In the genomic region with DNA sequence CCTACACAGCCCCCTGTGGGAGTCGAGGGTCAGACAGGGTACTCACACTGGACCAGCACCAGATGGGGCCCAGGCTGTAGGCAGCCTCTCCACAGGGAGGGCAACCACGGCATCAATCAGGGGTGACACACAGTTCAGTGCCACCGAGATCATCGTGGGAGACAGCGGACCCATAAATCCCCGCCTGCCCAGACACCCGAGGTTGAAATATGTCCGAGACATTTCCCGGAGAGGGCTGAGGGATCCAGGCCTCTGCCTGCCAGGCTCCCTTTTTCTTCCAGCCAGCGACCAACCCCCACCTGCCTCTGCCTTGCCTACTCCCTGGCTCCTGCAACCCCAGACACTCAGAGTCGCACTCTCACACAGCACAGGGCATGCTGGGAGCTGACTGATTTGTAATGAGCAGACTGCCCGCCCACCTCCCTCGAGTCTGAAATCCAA, we compare ENCODE assay signal across 9 mouse cellular contexts. TPM values are rescaled to one million over a fixed set of nuclear protein-coding genes. Genes with fewer than 3 reads are reported as not detected.
DNase-seq lines count a peak whose midpoint lies in the region; ATAC-seq and TF ChIP-seq lines count a peak whose summit lies in the region.
"Had no signal": no experiment of that assay in that cellular context is flagged by ENCODE, and none has a peak within 500 bp of the region (broad histone marks: within the 10 kb centered on the region; RNA-seq: fewer than 3 reads in every experiment).

No protein-coding gene starts in this region.

- TF ChIP-seq CTCF in layer of hippocampus, adult 2 months (conservative IDR thresholded peaks at IDR 0.05), result no peak

- H3K4me2 ChIP-seq in midbrain, embryonic 14.5 days (ENCODE audit: low read length), result no peak overlapping the region

- DNase-seq in layer of hippocampus, adult 2 months (ENCODE audit: low spot score in 2 of 2), result no peak
- no peak for DNase-seq in layer of hippocampus, postnatal 36 days
- peak; percentile 35 for DNase-seq in adrenal gland, postnatal 25 days
- peak; percentile 36 for DNase-seq in fibroblast of lung, adult 2 months (ENCODE audit: low read depth)
- DNase-seq in midbrain, embryonic 14.5 days, result peak; percentile 35
- no peak for DNase-seq in right cerebral cortex, postnatal 14 days
- no peak for DNase-seq in heart, adult 11 months
- DNase-seq in cerebellum, adult 8-10 months, result no peak

- WGBS in midbrain, embryonic 14.5 days, result 46% methylated on average over 13 of the region's 13 CpGs

- H3K4me3 ChIP-seq in layer of hippocampus, adult 2 months, result no peak overlapping the region
- no peak overlapping the region for H3K4me3 ChIP-seq in midbrain, embryonic 14.5 days (replicated peaks; ENCODE audit: low read depth, low read length)

- no peaks in the 10 kb centered on the region for H3K9me3 ChIP-seq in midbrain, embryonic 14.5 days (ENCODE audit: control insufficient read depth, low read length)

- H3K27ac ChIP-seq in layer of hippocampus, adult 2 months, result peak overlapping the region; percentile 9; the same call in 1 of the 2 replicates
- 0 out of 2 replicates have a peak overlapping the region, but pooled peaks have one; percentile 32 for H3K27ac ChIP-seq in midbrain, embryonic 14.5 days (replicated peaks; ENCODE audit: low read depth, low read length)

- ATAC-seq in midbrain, embryonic 14.5 days (ENCODE audit: low FRiP score, low TSS enrichment), result no peak

- H3K9ac ChIP-seq in midbrain, embryonic 14.5 days (replicated peaks; ENCODE audit: low read length), result no peak overlapping the region

- peaks cover 13% of the 10 kb centered on the region for H3K4me1 ChIP-seq in midbrain, embryonic 14.5 days (ENCODE audit: control insufficient read depth, insufficient read depth, low read length)

- H3K27me3 ChIP-seq in midbrain, embryonic 14.5 days (ENCODE audit: control insufficient read depth, insufficient read depth, low read length), result no peaks in the 10 kb centered on the region

- H3K36me3 ChIP-seq in midbrain, embryonic 14.5 days (ENCODE audit: control insufficient read depth, insufficient read depth, low read length), result no peaks in the 10 kb centered on the region

RNA-seq across cellular contexts. Expression of gene Cdcp2, which starts 11.6 kb away (rescaled TPM):
- total RNA-seq in layer of hippocampus, adult 2 months (2021), result not detected
- total RNA-seq in layer of hippocampus, postnatal 36 days (2021), result not detected
- not detected in 2 replicates for total RNA-seq in adrenal gland, postnatal 25 days (2021)
- polyA plus RNA-seq in midbrain, embryonic 14.5 days (2014; fragmentation: Nextera tagmentation; extraction: Ambion mirVana), result 0.08 TPM in 1 of 2 replicates, not detected in the other
- total RNA-seq: liver, adult 2 months had no signal
- polyA plus RNA-seq: liver, adult 2 months had no signal

RNA-seq across cellular contexts. Expression of gene Cyb5rl, which starts 41.5 kb away (rescaled TPM):
- total RNA-seq in layer of hippocampus, adult 2 months (2021), result 1 to 10 TPM; 3.9 to 9.6 TPM
- total RNA-seq in layer of hippocampus, postnatal 36 days (2021), result 10 to 100 TPM in 1 of 2 experiments, 1 to 10 TPM in 1; 8.2 to 10.2 TPM
- total RNA-seq in adrenal gland, postnatal 25 days (2021), result 18.7 and 29.8 TPM in 2 replicates
- 5.2 and 5.3 TPM in 2 replicates for polyA plus RNA-seq in midbrain, embryonic 14.5 days (2014; fragmentation: Nextera tagmentation; extraction: Ambion mirVana)

RNA-seq across cellular contexts. Expression of gene Mrpl37, which starts 41.6 kb away (rescaled TPM):
- 10 to 100 TPM; 59.4 to 59.9 TPM for total RNA-seq in layer of hippocampus, adult 2 months (2021)
- 10 to 100 TPM; 60.4 to 62.9 TPM for total RNA-seq in layer of hippocampus, postnatal 36 days (2021)
- total RNA-seq in adrenal gland, postnatal 25 days (2021), result 92.2 and 107 TPM in 2 replicates
- 72.9 and 85.5 TPM in 2 replicates for polyA plus RNA-seq in midbrain, embryonic 14.5 days (2014; fragmentation: Nextera tagmentation; extraction: Ambion mirVana)

Comparison
In these comparisons a context has a peak if more than half of its experiments do, and no peak if none do; other contexts are left out.
1. DNase-seq: peak in adrenal gland, postnatal 25 days (single experiment), fibroblast of lung, adult 2 months (single experiment) and midbrain, embryonic 14.5 days (single experiment); none in layer of hippocampus, adult 2 months (0 of 2), layer of hippocampus, postnatal 36 days (0 of 2), right cerebral cortex, postnatal 14 days (single experiment), heart, adult 11 months (single experiment) and cerebellum, adult 8-10 months (single experiment).